Mouse (Mus musculus) ovary, adult 18-20 months (tissue): ENCODE data around the gene Snx29.
A peak's percentile ranks its signal among the peaks of the same experiment; 100 is the strongest.
"Not testable (repeated sequence)": the region's sequence is repeated elsewhere in the genome, so short reads cannot be mapped to it uniquely, and the experiment has no call there.

Source experiments
- DNase-seq: peaks from one replicate; pipeline ENCODE4 v3.0.0; 2022; ENCODE audit warnings: low spot score, mixed read lengths

The Snx29 gene

GRCm38 (mm10) chr16:11360576-11360975 lies 37.9 kb downstream of the Snx29 start:
- not testable (repeated sequence) for DNase-seq

GRCm38 (mm10) chr16:11365626-11366025 lies 42.9 kb downstream of the Snx29 start:
- DNase-seq: no peak

- no peak for DNase-seq
Measured at GRCm38 (mm10) chr16:11366851-11367250, 44.1 kb downstream of the Snx29 start.

GRCm38 (mm10) chr16:11368412-11368811 lies 45.7 kb downstream of the Snx29 start:
- DNase-seq: no peak

- no peak for DNase-seq
Measured at GRCm38 (mm10) chr16:11369162-11369561, 46.5 kb downstream of the Snx29 start.

GRCm38 (mm10) chr16:11369642-11370041 lies 46.9 kb downstream of the Snx29 start:
- no peak for DNase-seq

- DNase-seq: peak; percentile 10
Measured at GRCm38 (mm10) chr16:11370132-11370544, 47.4 kb downstream of the Snx29 start.

GRCm38 (mm10) chr16:11379264-11379663 lies 56.6 kb downstream of the Snx29 start:
- DNase-seq: no peak

GRCm38 (mm10) chr16:11380038-11380437 lies 57.3 kb downstream of the Snx29 start:
- DNase-seq: no peak

GRCm38 (mm10) chr16:11380871-11381270 lies 58.2 kb downstream of the Snx29 start:
- DNase-seq: no peak

GRCm38 (mm10) chr16:11384361-11384760 lies 61.7 kb downstream of the Snx29 start:
- peak; percentile 31 for DNase-seq

- no peak for DNase-seq
Measured at GRCm38 (mm10) chr16:11385150-11385549, 62.4 kb downstream of the Snx29 start.

- no peak for DNase-seq
Measured at GRCm38 (mm10) chr16:11385798-11386197, 63.1 kb downstream of the Snx29 start.

GRCm38 (mm10) chr16:11386221-11386620 lies 63.5 kb downstream of the Snx29 start:
- no peak for DNase-seq

- DNase-seq: no peak
Measured at GRCm38 (mm10) chr16:11388085-11388484, 65.4 kb downstream of the Snx29 start.

- no peak for DNase-seq
Measured at GRCm38 (mm10) chr16:11389324-11389723, 66.6 kb downstream of the Snx29 start.

- no peak for DNase-seq
Measured at GRCm38 (mm10) chr16:11396570-11396969, 73.9 kb downstream of the Snx29 start.

- no peak for DNase-seq
Measured at GRCm38 (mm10) chr16:11399386-11399785, 76.7 kb downstream of the Snx29 start.

GRCm38 (mm10) chr16:11399845-11400565 lies 77.3 kb downstream of the Snx29 start:
- DNase-seq: no peak

GRCm38 (mm10) chr16:11400936-11401335 lies 78.2 kb downstream of the Snx29 start:
- no peak for DNase-seq

GRCm38 (mm10) chr16:11405193-11405592 lies 82.5 kb downstream of the Snx29 start:
- DNase-seq: no peak

GRCm38 (mm10) chr16:11406201-11406600 lies 83.5 kb downstream of the Snx29 start:
- no peak for DNase-seq

GRCm38 (mm10) chr16:11406622-11407021 lies 83.9 kb downstream of the Snx29 start:
- DNase-seq: no peak
